Mouse (Mus musculus) brain, embryonic 14.5 days (tissue): Measurements from ENCODE around the gene Kif3a.
A peak's percentile ranks its signal among the peaks of the same experiment; 100 is the strongest.

ENCODE experiments used
- CTCF ChIP-seq: fragments of 200-500 bp; IDR thresholded peaks from 2 replicates; pipeline ENCODE4 v1.5.1; 2012; ENCODE audit warnings: inconsistent platforms, mild to moderate bottlenecking, moderate library complexity, borderline replicate concordance; ENCODE audit not compliant: insufficient read depth, insufficient read length; ENCODE audit errors: extremely low read depth
- POLR2A ChIP-seq: fragments of 200-500 bp; IDR thresholded peaks from 2 replicates; pipeline ENCODE4 v1.6.1; 2012; ENCODE audit warnings: mild to moderate bottlenecking, inconsistent platforms, borderline replicate concordance; ENCODE audit not compliant: poor library complexity, insufficient read depth, insufficient read length, severe bottlenecking; ENCODE audit errors: extremely low read depth

DNA sequence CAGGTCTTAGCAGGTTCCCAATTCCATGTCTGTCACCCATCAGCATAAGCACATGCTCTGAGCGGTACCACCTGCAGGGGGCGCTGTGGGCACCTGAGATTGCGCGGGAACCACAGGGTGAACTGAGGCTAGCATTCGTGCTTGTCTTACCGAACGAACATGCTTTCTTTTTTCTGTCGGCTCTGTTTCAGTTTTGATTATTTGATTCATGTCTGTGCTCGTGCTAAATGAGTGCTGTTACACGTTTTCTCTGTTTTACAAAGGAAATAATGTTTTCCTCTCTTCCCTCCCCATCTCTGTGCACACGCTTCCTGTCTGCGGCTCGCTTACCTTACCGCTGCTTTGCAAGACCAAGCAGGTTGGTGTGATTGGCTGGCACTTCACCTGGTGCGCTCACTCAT is 23.2 kb downstream of the Kif3a start:
- peak; percentile 75 for TF ChIP-seq CTCF
- no peak for TF ChIP-seq POLR2A
